Mouse (Mus musculus) gastrocnemius, adult 8-10 months (tissue): ENCODE measurements around the gene Arhgef12. TPM values are rescaled to one million over a fixed set of nuclear protein-coding genes. Genes with fewer than 3 reads are reported as not detected.

Experiments
- DNase-seq, 2 experiments: peaks; one replicate each; pipeline ENCODE4 v3.0.0; 2022; ENCODE audit warnings: low spot score in 2 of 2
- total RNA-seq, 4 experiments: library from RNA; stranded (reverse); gene quantifications; 2 replicates each; pipeline ENCODE4 v1.2.4; 2022

Arhgef12 gene
- total RNA-seq, 4 experiments from 2014 or later: 41.1 to 64.5 (median 52.8) TPM

GRCm38 (mm10) chr9:43083441-43084055, 23.5 kb downstream of the Arhgef12 start:
- DNase-seq: no peak

GRCm38 (mm10) chr9:43078711-43079110, 28.3 kb downstream of the Arhgef12 start:
- no peak for DNase-seq

- DNase-seq: no peak
Observed at GRCm38 (mm10) chr9:43076163-43076562, 30.9 kb downstream of the Arhgef12 start.

- no peak for DNase-seq
Observed at GRCm38 (mm10) chr9:43074611-43075010, 32.4 kb downstream of the Arhgef12 start.

DNA sequence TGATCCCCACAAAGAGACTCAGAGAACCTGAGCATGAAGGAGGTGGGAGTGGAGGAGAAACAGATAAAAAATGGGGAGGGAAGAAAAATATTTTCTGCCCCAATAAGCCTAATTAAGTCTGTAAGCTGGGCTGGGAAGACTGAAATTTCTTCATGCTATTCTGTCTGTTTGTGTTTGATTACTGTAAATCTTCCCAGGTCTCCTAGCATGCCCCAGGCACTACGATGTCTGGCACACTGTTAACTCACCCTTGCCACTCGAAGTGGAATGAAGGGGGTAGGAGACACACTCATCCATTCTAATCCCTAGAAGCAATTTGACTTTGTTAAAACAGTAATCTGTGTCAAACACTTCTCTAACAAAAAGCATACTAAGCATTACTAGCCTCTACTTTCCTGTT, 35.3 kb downstream of the Arhgef12 start:
- DNase-seq: no peak

GRCm38 (mm10) chr9:43071176-43071575, 35.9 kb downstream of the Arhgef12 start:
- no peak for DNase-seq

DNA sequence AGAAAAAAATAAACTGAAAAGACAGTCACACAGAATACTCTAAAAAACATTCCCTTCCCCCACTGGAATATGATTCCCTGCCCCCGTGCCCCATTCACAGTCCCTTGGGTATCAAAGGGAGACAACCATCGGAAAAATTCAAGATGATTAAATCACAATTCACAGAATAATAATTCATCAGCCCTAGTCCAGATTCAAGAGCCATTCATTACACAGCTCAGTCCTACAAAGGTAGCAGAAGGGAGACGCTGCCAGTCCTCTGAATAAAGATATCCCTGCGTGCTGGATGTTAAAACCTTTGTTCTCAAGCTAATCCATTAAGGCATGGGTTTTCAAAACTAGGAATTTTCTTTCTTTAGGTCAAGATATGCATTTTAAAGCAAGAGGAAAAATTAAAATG, 36.5 kb downstream of the Arhgef12 start:
- DNase-seq: no peak

DNA sequence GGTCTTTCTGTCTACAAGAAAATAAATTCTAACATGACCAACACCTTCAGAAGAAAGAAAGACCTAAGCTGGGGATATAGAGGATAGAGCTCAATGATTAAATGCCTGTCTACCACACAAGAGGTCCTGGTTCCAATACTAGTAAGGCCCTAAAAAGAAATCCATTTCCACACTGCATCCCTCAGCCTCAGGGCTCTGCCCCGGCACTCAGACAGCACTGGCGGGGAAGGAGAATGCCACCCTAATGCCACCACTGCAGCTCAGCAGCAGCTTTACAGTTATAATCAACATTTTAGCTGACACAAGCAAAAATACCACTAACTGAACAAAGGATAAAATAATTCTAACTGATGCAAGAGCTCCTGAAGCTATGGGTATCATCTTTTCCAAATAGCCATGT, 36.9 kb downstream of the Arhgef12 start:
- no peak for DNase-seq

- no peak for DNase-seq
Observed at GRCm38 (mm10) chr9:43067896-43068295, 39.1 kb downstream of the Arhgef12 start.

GRCm38 (mm10) chr9:43065231-43065630, 41.8 kb downstream of the Arhgef12 start:
- no peak for DNase-seq

- no peak for DNase-seq
Observed at GRCm38 (mm10) chr9:43061545-43061944, 45.5 kb downstream of the Arhgef12 start.

DNA sequence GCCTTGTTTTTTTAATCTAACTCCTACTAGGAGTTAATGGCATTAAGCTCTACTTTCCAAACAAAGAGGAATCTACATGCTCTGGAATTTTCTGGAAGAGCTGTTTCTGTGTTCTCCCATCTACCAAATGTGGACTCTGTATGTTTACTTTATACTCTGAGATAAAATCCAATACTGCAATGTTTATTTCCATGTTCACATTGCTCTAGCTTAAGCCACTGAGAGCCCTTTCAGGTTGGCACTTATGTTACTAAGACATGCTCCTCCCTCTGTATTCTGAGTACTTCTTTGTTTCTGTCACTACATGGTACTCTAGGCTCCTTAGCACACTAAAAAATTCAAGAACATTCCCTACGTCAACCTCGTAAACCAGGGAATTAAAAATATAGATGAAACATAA, 56.6 kb downstream of the Arhgef12 start:
- DNase-seq: no peak

GRCm38 (mm10) chr9:43044481-43044880, 62.6 kb downstream of the Arhgef12 start:
- no peak for DNase-seq

- DNase-seq: no peak
Observed at GRCm38 (mm10) chr9:43038466-43038865, 68.6 kb downstream of the Arhgef12 start.

- DNase-seq: no peak
Observed at GRCm38 (mm10) chr9:43035208-43035607, 71.8 kb downstream of the Arhgef12 start.

GRCm38 (mm10) chr9:43034273-43034672, 72.8 kb downstream of the Arhgef12 start:
- DNase-seq: no peak

- no peak for DNase-seq
Observed at GRCm38 (mm10) chr9:43027757-43028156, 79.3 kb downstream of the Arhgef12 start.

DNA sequence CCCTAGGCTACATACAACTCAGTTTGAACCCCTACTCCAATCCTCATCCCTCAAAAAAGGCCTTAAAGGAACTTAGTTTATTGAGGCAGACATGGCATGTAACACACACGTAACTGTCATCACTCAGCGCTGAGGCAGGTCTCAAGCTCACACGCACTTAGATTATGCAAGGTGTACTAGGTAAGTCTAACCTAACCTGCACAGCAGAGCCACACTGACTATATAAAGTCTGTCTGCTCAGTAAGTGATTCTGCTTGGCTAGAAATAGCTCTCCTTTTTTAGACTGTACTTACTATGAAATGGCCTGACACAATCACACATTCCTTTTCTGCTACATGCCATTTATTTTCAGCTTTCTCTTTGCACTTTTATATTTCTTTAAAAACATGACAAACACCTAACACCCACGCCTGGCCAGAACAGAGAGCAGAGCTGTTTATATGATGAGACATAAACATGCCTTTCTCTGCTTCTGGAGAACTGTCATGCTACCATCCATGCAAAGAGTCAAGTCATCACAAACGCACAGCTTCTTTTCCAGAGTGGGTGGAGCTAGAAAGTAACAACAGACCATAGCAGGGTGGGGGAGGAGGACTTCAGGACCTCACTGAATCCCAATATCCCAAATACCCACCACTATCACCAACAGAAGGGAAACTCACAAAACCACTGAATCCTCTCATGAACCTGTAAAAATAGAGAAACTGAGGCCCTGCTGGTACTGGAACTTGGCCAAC, 85.4 kb downstream of the Arhgef12 start:
- DNase-seq: no peak

GRCm38 (mm10) chr9:43019656-43020055, 87.4 kb downstream of the Arhgef12 start:
- DNase-seq: no peak

GRCm38 (mm10) chr9:43015786-43016185, 91.3 kb downstream of the Arhgef12 start:
- DNase-seq: no peak

- no peak for DNase-seq
Observed at GRCm38 (mm10) chr9:43015366-43015765, 91.7 kb downstream of the Arhgef12 start.

- no peak for DNase-seq
Observed at GRCm38 (mm10) chr9:43014886-43015285, 92.2 kb downstream of the Arhgef12 start.

- no peak for DNase-seq
Observed at GRCm38 (mm10) chr9:43012541-43012940, 94.5 kb downstream of the Arhgef12 start.
